Mouse (Mus musculus): Measurements from ENCODE around the gene Gm7029.
"Not testable (repeated sequence)": the region's sequence is repeated elsewhere in the genome, so short reads cannot be mapped to it uniquely, and the experiment has no call there.

GRCm38 (mm10) chr17:33903911-33904651, 30.4 kb downstream of the Gm7029 start:
- not testable (repeated sequence) for TF ChIP-seq CTCF (IDR thresholded peaks at IDR 0.05; ENCODE audit: low read depth, low read length); POLR2A (IDR thresholded peaks at IDR 0.05; ENCODE audit: extremely low read depth, insufficient read depth, low read length)

Data from liver, adult 2 months (tissue).